ENCODE assay signal across 14 mouse cellular contexts in genomic region chr13:73107250-73107993, GRCm38 (mm10).
DNase-seq lines count a peak whose midpoint lies in the region; ATAC-seq and TF ChIP-seq lines count a peak whose summit lies in the region.
"Had no signal": no experiment of that assay in that cellular context is flagged by ENCODE, and none has a peak within 500 bp of the region (broad histone marks: within the 10 kb centered on the region; RNA-seq: fewer than 3 reads in every experiment).

No protein-coding gene starts in this region.

- 18% methylated on average over 14 of the region's 14 CpGs for WGBS in forebrain, postnatal 0 days
- 19% methylated on average over 14 of the region's 14 CpGs for WGBS in hindbrain, embryonic 15.5 days
- WGBS in midbrain, postnatal 0 days = 23% methylated on average over 14 of the region's 14 CpGs

- peaks cover 3% of the 10 kb centered on the region; the same call in 1 of the 2 replicates for H3K27me3 ChIP-seq in forebrain, postnatal 0 days (ENCODE audit: insufficient read depth, low read length)
- H3K27me3 ChIP-seq in hindbrain, embryonic 15.5 days = peaks cover 11% of the 10 kb centered on the region; the same call in 1 of the 2 replicates
- H3K27me3 ChIP-seq in midbrain, postnatal 0 days (ENCODE audit: insufficient read depth, low read length) = no peaks in the 10 kb centered on the region
- H3K27me3 ChIP-seq: heart, embryonic 13.5 days; lung, embryonic 15.5 days had no signal

- H3K9ac ChIP-seq in forebrain, postnatal 0 days = peak overlapping the region; percentile 19
- H3K9ac ChIP-seq in hindbrain, embryonic 15.5 days = no peak overlapping the region
- H3K9ac ChIP-seq in midbrain, postnatal 0 days (replicated peaks; ENCODE audit: low read length, poor library complexity, severe bottlenecking) = no peak overlapping the region
- H3K9ac ChIP-seq: heart, embryonic 13.5 days; lung, embryonic 15.5 days had no signal

- peak; percentile 87 for ATAC-seq in forebrain, postnatal 0 days
- ATAC-seq in hindbrain, embryonic 15.5 days (ENCODE audit: low FRiP score, low read depth) = peak; percentile 65; the same call in 1 of the 2 replicates
- peak; percentile 54; the same call in 1 of the 2 replicates for ATAC-seq in midbrain, postnatal 0 days (ENCODE audit: low FRiP score)
- ATAC-seq in inflammation-experienced regulatory T-cells, adult 6 months = no peak

- no peak overlapping the region for H3K4me2 ChIP-seq in forebrain, postnatal 0 days (ENCODE audit: low read depth)
- no peak overlapping the region for H3K4me2 ChIP-seq in hindbrain, embryonic 15.5 days
- no peak overlapping the region for H3K4me2 ChIP-seq in midbrain, postnatal 0 days (ENCODE audit: low read depth, low read length, poor library complexity, severe bottlenecking)
- H3K4me2 ChIP-seq: heart, embryonic 13.5 days; lung, embryonic 15.5 days had no signal

- peaks cover 10% of the 10 kb centered on the region for H3K4me1 ChIP-seq in forebrain, postnatal 0 days (ENCODE audit: insufficient read depth)
- H3K4me1 ChIP-seq in hindbrain, embryonic 15.5 days (replicated peaks) = peaks cover 11% of the 10 kb centered on the region; the same call in 1 of the 2 replicates
- H3K4me1 ChIP-seq in midbrain, postnatal 0 days (ENCODE audit: insufficient read depth, low read length) = no peaks in the 10 kb centered on the region
- H3K4me1 ChIP-seq: heart, embryonic 13.5 days; lung, embryonic 15.5 days had no signal

- H3K9me3 ChIP-seq in forebrain, postnatal 0 days (ENCODE audit: low read length) = no peaks in the 10 kb centered on the region
- no peaks in the 10 kb centered on the region for H3K9me3 ChIP-seq in hindbrain, embryonic 15.5 days
- no peaks in the 10 kb centered on the region for H3K9me3 ChIP-seq in midbrain, postnatal 0 days (ENCODE audit: low read length)
- H3K9me3 ChIP-seq: heart, embryonic 13.5 days; lung, embryonic 15.5 days had no signal

- DNase-seq in left cerebral cortex, postnatal 4 days = peak; percentile 14
- no peak for DNase-seq in left cerebral cortex, postnatal 36 days (ENCODE audit: low spot score in 2 of 2)
- peak; percentile 43 for DNase-seq in forebrain, postnatal 0 days
- peak; percentile 30 for DNase-seq in midbrain, postnatal 0 days (ENCODE audit: low spot score)
- DNase-seq in kidney, postnatal 36 days = no peak
- DNase-seq: adrenal gland, postnatal 14 days; gastrocnemius, adult 2 months; kidney, postnatal 25 days; thymus, postnatal 36 days had no signal

- no peak for TF ChIP-seq CTCF in forebrain, postnatal 0 days (IDR thresholded peaks at IDR 0.05; ENCODE audit: low read depth)
- no peak for TF ChIP-seq CTCF in midbrain, postnatal 0 days (IDR thresholded peaks at IDR 0.05)

- no peaks in the 10 kb centered on the region for H3K36me3 ChIP-seq in forebrain, postnatal 0 days (ENCODE audit: insufficient read depth)
- no peaks in the 10 kb centered on the region for H3K36me3 ChIP-seq in hindbrain, embryonic 15.5 days
- no peaks in the 10 kb centered on the region for H3K36me3 ChIP-seq in midbrain, postnatal 0 days (ENCODE audit: insufficient read depth, low read length)
- H3K36me3 ChIP-seq: heart, embryonic 13.5 days; lung, embryonic 15.5 days had no signal

- peak overlapping the region; percentile 29; the same call in 1 of the 2 replicates for H3K27ac ChIP-seq in forebrain, postnatal 0 days (ENCODE audit: low read depth, low read length)
- H3K27ac ChIP-seq in hindbrain, embryonic 15.5 days (replicated peaks) = no peak overlapping the region
- no peak overlapping the region for H3K27ac ChIP-seq in midbrain, postnatal 0 days (ENCODE audit: low read depth, low read length)
- H3K27ac ChIP-seq: gastrocnemius, adult 2 months; heart, embryonic 13.5 days; left cerebral cortex, adult 2 months; lung, embryonic 15.5 days had no signal

- intact Hi-C loops in left cerebral cortex, postnatal 4 days (cut with DNase I) = no loop called here
- intact Hi-C loops in left cerebral cortex, postnatal 36 days (cut with DNase I) = no loop called here

- no peak overlapping the region for H3K4me3 ChIP-seq in forebrain, postnatal 0 days (ENCODE audit: low read depth, low read length)
- no peak overlapping the region for H3K4me3 ChIP-seq in hindbrain, embryonic 15.5 days
- H3K4me3 ChIP-seq in midbrain, postnatal 0 days (ENCODE audit: low read depth, low read length) = no peak overlapping the region
- H3K4me3 ChIP-seq: gastrocnemius, adult 2 months; heart, embryonic 13.5 days; left cerebral cortex, adult 2 months; lung, embryonic 15.5 days had no signal

Comparison
In these comparisons a context has a peak if more than half of its experiments do, and no peak if none do; other contexts are left out.
1. DNase-seq: peak in left cerebral cortex, postnatal 4 days (single experiment), forebrain, postnatal 0 days (single experiment) and midbrain, postnatal 0 days (single experiment); none in left cerebral cortex, postnatal 36 days (0 of 2) and kidney, postnatal 36 days (0 of 2).